Mouse (Mus musculus) fat pad, adult 2 months (tissue): ENCODE data around the gene Ttc3.
"Not testable (repeated sequence)": the region's sequence is repeated elsewhere in the genome, so short reads cannot be mapped to it uniquely, and the experiment has no call there.

Source experiments
- DNase-seq: peaks from one replicate; pipeline ENCODE4 v3.0.0-alpha.2; 2011; ENCODE audit warnings: low read depth, low spot score; ENCODE audit errors: extremely low read depth

Gene Ttc3

GRCm38 (mm10) chr16:94414151-94414550 is 43.7 kb downstream of the Ttc3 start:
- no peak for DNase-seq

- DNase-seq: no peak
Measured at GRCm38 (mm10) chr16:94420498-94420897, 50.1 kb downstream of the Ttc3 start.

- DNase-seq: no peak
Measured at GRCm38 (mm10) chr16:94428948-94429347, 58.5 kb downstream of the Ttc3 start.

- no peak for DNase-seq
Measured at GRCm38 (mm10) chr16:94435495-94436234, 65.2 kb downstream of the Ttc3 start.

- no peak for DNase-seq
Measured at GRCm38 (mm10) chr16:94436801-94437200, 66.4 kb downstream of the Ttc3 start.

GRCm38 (mm10) chr16:94441361-94441760 is 70.9 kb downstream of the Ttc3 start:
- no peak for DNase-seq

- DNase-seq: no peak
Measured at GRCm38 (mm10) chr16:94449151-94449550, 78.7 kb downstream of the Ttc3 start.

- peak; percentile 76 for DNase-seq
Measured at GRCm38 (mm10) chr16:94449632-94450031, 79.2 kb downstream of the Ttc3 start.

- no peak for DNase-seq
Measured at GRCm38 (mm10) chr16:94451545-94452488, 81.4 kb downstream of the Ttc3 start.

- DNase-seq: no peak
Measured at GRCm38 (mm10) chr16:94452768-94453167, 82.3 kb downstream of the Ttc3 start.

- no peak for DNase-seq
Measured at GRCm38 (mm10) chr16:94454146-94454545, 83.7 kb downstream of the Ttc3 start.

- no peak for DNase-seq
Measured at GRCm38 (mm10) chr16:94464067-94464466, 93.6 kb downstream of the Ttc3 start.

GRCm38 (mm10) chr16:94465900-94466299 is 95.5 kb downstream of the Ttc3 start:
- DNase-seq: no peak

- not testable (repeated sequence) for DNase-seq
Measured at GRCm38 (mm10) chr16:94466317-94466716, 95.9 kb downstream of the Ttc3 start.

- peak; percentile 65 for DNase-seq
Measured at GRCm38 (mm10) chr16:94467337-94468055, 97.1 kb downstream of the Ttc3 start.

- DNase-seq: no peak
Measured at GRCm38 (mm10) chr16:94468391-94468790, 98.0 kb downstream of the Ttc3 start.

GRCm38 (mm10) chr16:94472515-94472951 is 102.1 kb downstream of the Ttc3 start:
- DNase-seq: no peak

- DNase-seq: no peak
Measured at GRCm38 (mm10) chr16:94473086-94473822, 102.8 kb downstream of the Ttc3 start.

- DNase-seq: no peak
Measured at GRCm38 (mm10) chr16:94484752-94485535, 114.5 kb downstream of the Ttc3 start.

- no peak for DNase-seq
Measured at GRCm38 (mm10) chr16:94487341-94487740, 116.9 kb downstream of the Ttc3 start.
